Mouse (Mus musculus) hindbrain, embryonic 12.5 days (tissue): ENCODE measurements around the gene Lipe. TPM values are rescaled to one million over a fixed set of nuclear protein-coding genes. Genes with fewer than 3 reads are reported as not detected.

Experiments
- ATAC-seq: fragments of 200-750 bp; cut with Nextera tagmentation; 2 replicates; pipeline ENCODE4 v1.8.0; 2017; ENCODE audit warnings: moderate TSS enrichment; ENCODE audit not compliant: low FRiP score
- H3K27ac ChIP-seq: fragments of 300-500 bp; sonication (generic); 2 replicates; pipeline ENCODE4 v1.5.1; 2016; ENCODE audit warnings: mild to moderate bottlenecking
- H3K27me3 ChIP-seq: fragments of 300-500 bp; sonication (generic); 2 replicates; pipeline ENCODE4 v1.6.1; 2016; ENCODE audit warnings: mild to moderate bottlenecking
- H3K36me3 ChIP-seq: fragments of 300-500 bp; sonication (generic); 2 replicates; pipeline ENCODE4 v1.6.1; 2016; ENCODE audit warnings: mild to moderate bottlenecking
- H3K4me1 ChIP-seq: fragments of 300-500 bp; sonication (generic); 2 replicates; pipeline ENCODE4 v1.6.1; 2016
- H3K4me2 ChIP-seq: fragments of 300-500 bp; sonication (generic); replicated peaks from 2 replicates; pipeline ENCODE4 v1.6.1; 2016; ENCODE audit warnings: mild to moderate bottlenecking
- H3K4me3 ChIP-seq: fragments of 300-500 bp; sonication (generic); 2 replicates; pipeline ENCODE4 v1.5.1; 2016; ENCODE audit warnings: mild to moderate bottlenecking
- H3K9ac ChIP-seq: fragments of 300-500 bp; sonication (generic); 2 replicates; pipeline ENCODE4 v1.6.1; 2016; ENCODE audit warnings: mild to moderate bottlenecking, moderate library complexity
- H3K9me3 ChIP-seq: fragments of 300-500 bp; sonication (generic); replicated peaks from 2 replicates; pipeline ENCODE4 v1.6.1; 2016; ENCODE audit warnings: mild to moderate bottlenecking
- whole genome bisulfite sequencing: fragments of 180-500 bp; shearing (Covaris S2); methylation state at CpG from one replicate; pipeline ENCODE4 v1.1.7; 2016; 5-methylcytosine and 5-hydroxymethylcytosine counted together
- polyA plus RNA-seq: library from polyadenylated mRNA; unstranded; fragments of >200 nt; fragmentation: Nextera tagmentation; extraction: Ambion mirVana; gene quantifications from 2 replicates; pipeline ENCODE4 v1.2.1, GENCODE M21; 2016

The Lipe gene
- polyA plus RNA-seq, 1 experiment from 2014 or later: 9.4 TPM

GRCm38 (mm10) chr7:25381284-25381680 lies 17.2 kb downstream of the Lipe start:
- WGBS: 32% methylated on average over 3 of the region's 3 CpGs
- no peak overlapping the region for H3K4me3 ChIP-seq
- no peak overlapping the region for H3K4me2 ChIP-seq
- H3K27me3 ChIP-seq: peaks cover 16% of the 10 kb centered on the region
- H3K4me1 ChIP-seq: peaks cover 20% of the 10 kb centered on the region
- no peak overlapping the region for H3K27ac ChIP-seq
- no peak for ATAC-seq
- H3K9me3 ChIP-seq: no peaks in the 10 kb centered on the region
- no peak overlapping the region for H3K9ac ChIP-seq
- peaks cover 37% of the 10 kb centered on the region for H3K36me3 ChIP-seq

- no peak overlapping the region for H3K27ac ChIP-seq
- no peak; the same call in 1 of the 2 replicates for ATAC-seq
- WGBS: 61% methylated on average over 18 of the region's 18 CpGs
- H3K4me3 ChIP-seq: peak overlapping the region; percentile 32
- no peaks in the 10 kb centered on the region for H3K9me3 ChIP-seq
- H3K4me1 ChIP-seq: peaks cover 20% of the 10 kb centered on the region
- peak overlapping the region; percentile 70 for H3K4me2 ChIP-seq
- H3K36me3 ChIP-seq: peaks cover 31% of the 10 kb centered on the region
- H3K9ac ChIP-seq: 0 out of 2 replicates have a peak overlapping the region, but pooled peaks have one; percentile 64
- H3K27me3 ChIP-seq: peaks cover 16% of the 10 kb centered on the region
These were observed 17.9 kb downstream of the Lipe start for GRCm38 (mm10) chr7:25380392-25381283.

- WGBS: under 1% methylated on average over 42 of the region's 42 CpGs
These were observed 18.8 kb downstream of the Lipe start for GRCm38 (mm10) chr7:25379551-25380351.

GRCm38 (mm10) chr7:25378181-25379100 lies 20.1 kb downstream of the Lipe start:
- H3K27ac ChIP-seq: no peak overlapping the region
- H3K9me3 ChIP-seq: no peaks in the 10 kb centered on the region
- H3K4me1 ChIP-seq: peaks cover 20% of the 10 kb centered on the region
- H3K9ac ChIP-seq: no peak overlapping the region
- 84% methylated on average over 13 of the region's 13 CpGs for WGBS
- H3K36me3 ChIP-seq: peaks cover 9% of the 10 kb centered on the region
- no peak overlapping the region for H3K4me2 ChIP-seq
- H3K4me3 ChIP-seq: no peak overlapping the region
- H3K27me3 ChIP-seq: peaks cover 16% of the 10 kb centered on the region
- no peak for ATAC-seq

More at GRCm38 (mm10) chr7:25379551-25380351, 18.8 kb downstream of the Lipe start:
- Histone ChIP-seq H3K27me3 (peaks cover 16% of the 10 kb centered on the region), H3K4me1 (peaks cover 20% of the 10 kb centered on the region), H3K27ac (no peak overlapping the region), H3K4me3 (peak overlapping the region; percentile 32), H3K9me3 (no peaks in the 10 kb centered on the region), H3K36me3 (peaks cover 23% of the 10 kb centered on the region), H3K4me2 (peak overlapping the region; percentile 70), H3K9ac (peak overlapping the region; percentile 64)
- ATAC-seq: peak; percentile 46

- Histone ChIP-seq H3K4me2 (peak overlapping the region; percentile 46), H3K9ac (no peak overlapping the region; the same call in 1 of the 2 replicates), H3K27ac (no peak overlapping the region), H3K4me3 (peak overlapping the region; percentile 29), H3K9me3 (no peaks in the 10 kb centered on the region), H3K27me3 (peaks cover 16% of the 10 kb centered on the region), H3K36me3 (no peaks in the 10 kb centered on the region), H3K4me1 (peaks cover 20% of the 10 kb centered on the region)
- ATAC-seq: no peak
- WGBS: 41% methylated on average over 8 of the region's 8 CpGs
These were observed 21.3 kb downstream of the Lipe start for GRCm38 (mm10) chr7:25377100-25377700.

GRCm38 (mm10) chr7:25376556-25376955 lies 22.0 kb downstream of the Lipe start:
- H3K4me1 ChIP-seq: peaks cover 20% of the 10 kb centered on the region
- H3K4me2 ChIP-seq: peak overlapping the region; percentile 46
- H3K9ac ChIP-seq: no peak overlapping the region
- H3K9me3 ChIP-seq: no peaks in the 10 kb centered on the region
- H3K27ac ChIP-seq: no peak overlapping the region
- H3K36me3 ChIP-seq: no peaks in the 10 kb centered on the region
- peak overlapping the region; percentile 29 for H3K4me3 ChIP-seq
- 4% methylated on average over 17 of the region's 17 CpGs for WGBS
- peak; percentile 59 for ATAC-seq
- H3K27me3 ChIP-seq: peaks cover 16% of the 10 kb centered on the region

GRCm38 (mm10) chr7:25372441-25372840 lies 26.1 kb downstream of the Lipe start:
- no peaks in the 10 kb centered on the region for H3K36me3 ChIP-seq
- ATAC-seq: no peak
- H3K4me1 ChIP-seq: peaks cover 13% of the 10 kb centered on the region
- H3K4me3 ChIP-seq: no peak overlapping the region
- H3K4me2 ChIP-seq: no peak overlapping the region
- H3K27ac ChIP-seq: no peak overlapping the region
- WGBS: 91% methylated on average over 5 of the region's 5 CpGs
- H3K9me3 ChIP-seq: no peaks in the 10 kb centered on the region
- H3K27me3 ChIP-seq: peaks cover 30% of the 10 kb centered on the region
- no peak overlapping the region for H3K9ac ChIP-seq

- H3K36me3 ChIP-seq: peaks cover 3% of the 10 kb centered on the region; the same call in 1 of the 2 replicates
- H3K9me3 ChIP-seq: no peaks in the 10 kb centered on the region
- peaks cover 43% of the 10 kb centered on the region for H3K27me3 ChIP-seq
- no peak within 1 kb of the TSS for H3K27ac ChIP-seq
- ATAC-seq: no peak
- no peak within 1 kb of the TSS for H3K4me3 ChIP-seq
- H3K9ac ChIP-seq: no peak within 1 kb of the TSS
- H3K4me1 ChIP-seq: peaks cover 30% of the 10 kb centered on the region
- WGBS: 46% methylated on average over 12 of the region's 12 CpGs
- H3K4me2 ChIP-seq: no peak within 1 kb of the TSS
These were observed 29.3 kb downstream of the Lipe start, which contains the start of gene Cnfn for GRCm38 (mm10) chr7:25369058-25369749. Gene Cnfn, minus strand, starts transcription at chr7:25369724.

GRCm38 (mm10) chr7:25368333-25368732 lies 30.2 kb downstream of the Lipe start:
- Histone ChIP-seq H3K27ac (no peak overlapping the region), H3K9ac (no peak overlapping the region), H3K4me1 (peaks cover 30% of the 10 kb centered on the region), H3K27me3 (peaks cover 44% of the 10 kb centered on the region), H3K4me3 (no peak overlapping the region; the same call in 1 of the 2 replicates), H3K36me3 (peaks cover 11% of the 10 kb centered on the region), H3K9me3 (no peaks in the 10 kb centered on the region), H3K4me2 (no peak overlapping the region)
- WGBS: 25% methylated on average over 12 of the region's 12 CpGs
- no peak for ATAC-seq

GRCm38 (mm10) chr7:25367632-25368293 lies 30.7 kb downstream of the Lipe start:
- Histone ChIP-seq H3K9ac (peak overlapping the region; percentile 10; the same call in 1 of the 2 replicates), H3K4me2 (no peak overlapping the region; the same call in 1 of the 2 replicates), H3K4me3 (no peak overlapping the region; the same call in 1 of the 2 replicates), H3K36me3 (peaks cover 17% of the 10 kb centered on the region), H3K4me1 (peaks cover 30% of the 10 kb centered on the region), H3K27me3 (peaks cover 44% of the 10 kb centered on the region), H3K9me3 (no peaks in the 10 kb centered on the region), H3K27ac (no peak overlapping the region)
- no peak for ATAC-seq
- 2% methylated on average over 33 of the region's 33 CpGs for WGBS
